Mouse (Mus musculus) T-cell, adult 2 months (primary cell): ENCODE results near the gene Gm21173.
"Not testable (repeated sequence)": the region's sequence is repeated elsewhere in the genome, so short reads cannot be mapped to it uniquely, and the experiment has no call there.

Experiments
- DNase-seq: peaks from one replicate; pipeline ENCODE4 v3.0.0; 2022; ENCODE audit warnings: low spot score

The Gm21173 gene

GRCm38 (mm10) chrY:76761300-76761699, at the start of gene Gm21173:
Gm21173 (plus strand) TSS chrY:76761600.
- DNase-seq, result not testable (repeated sequence)
